Mouse (Mus musculus) liver, adult 2 months (tissue): Measurements from ENCODE around the gene Eps8. TPM values are rescaled to one million over a fixed set of nuclear protein-coding genes. Genes with fewer than 3 reads are reported as not detected.
A peak's percentile ranks its signal among the peaks of the same experiment; 100 is the strongest.
"Not testable (repeated sequence)": the region's sequence is repeated elsewhere in the genome, so short reads cannot be mapped to it uniquely, and the experiment has no call there.

Source experiments
- DNase-seq: peaks from one replicate; pipeline ENCODE4 v3.0.0-alpha.2; 2011; ENCODE audit warnings: low read depth, low spot score; ENCODE audit errors: extremely low read depth
- H3K27ac ChIP-seq: fragments of 200-500 bp; replicated peaks from 2 replicates; pipeline ENCODE4 v1.5.1; 2012; ENCODE audit warnings: low read depth, mild to moderate bottlenecking, control low read depth, inconsistent platforms, low read length; ENCODE audit not compliant: insufficient read depth
- H3K27me3 ChIP-seq: fragments of 200-500 bp; 2 replicates; pipeline ENCODE4 v1.6.1; 2012; ENCODE audit warnings: mild to moderate bottlenecking, moderate library complexity, low read length, inconsistent platforms; ENCODE audit not compliant: control insufficient read depth, insufficient read depth
- H3K36me3 ChIP-seq: fragments of 200-500 bp; 2 replicates; pipeline ENCODE4 v1.6.1; 2012; ENCODE audit warnings: low read length, inconsistent platforms; ENCODE audit not compliant: control insufficient read depth, insufficient read depth
- H3K4me1 ChIP-seq: fragments of 200-500 bp; 2 replicates; pipeline ENCODE4 v1.6.1; 2011; ENCODE audit warnings: low read length; ENCODE audit not compliant: control insufficient read depth, insufficient read depth
- H3K4me3 ChIP-seq: fragments of 200-500 bp; 2 replicates; pipeline ENCODE4 v1.5.1; 2011; ENCODE audit warnings: low read depth, mild to moderate bottlenecking, control low read depth, low read length, moderate library complexity; ENCODE audit not compliant: insufficient read depth
- H3K79me2 ChIP-seq: fragments of 200-500 bp; 2 replicates; pipeline ENCODE4 v1.6.1; 2012; ENCODE audit warnings: inconsistent platforms, mild to moderate bottlenecking, low read length, moderate library complexity; ENCODE audit not compliant: control insufficient read depth, insufficient read depth
- H3K9ac ChIP-seq: fragments of 200-500 bp; 2 replicates; pipeline ENCODE4 v1.6.1; 2012; ENCODE audit warnings: low read depth, mild to moderate bottlenecking, control low read depth, inconsistent platforms, low read length
- CTCF ChIP-seq: fragments of 200-500 bp; IDR thresholded peaks from 2 replicates; pipeline ENCODE4 v1.5.1; 2011; ENCODE audit warnings: low read depth, low read length, control low read depth
- POLR2A ChIP-seq: fragments of 200-500 bp; IDR thresholded peaks from 2 replicates; pipeline ENCODE4 v1.6.1; 2011; ENCODE audit warnings: low read length, control low read depth; ENCODE audit not compliant: insufficient read depth; ENCODE audit errors: extremely low read depth
- WGBS: fragments of 180-500 bp; shearing (Covaris S2); methylation state at CpG from one replicate; pipeline ENCODE4 v1.1.7; 2018; 5-methylcytosine and 5-hydroxymethylcytosine counted together
- polyA plus RNA-seq: library from polyadenylated mRNA; depleted of rRNA; stranded (reverse); fragments of >200 nt; gene quantifications from 2 replicates; pipeline ENCODE4 v1.2.3, GENCODE M21; 2012
- total RNA-seq: library from RNA; depleted of rRNA; stranded (reverse); fragments of >200 nt; gene quantifications from 2 replicates; pipeline ENCODE4 v1.2.3, GENCODE M21; 2014

The Eps8 gene
- total and polyA plus RNA-seq, 2 experiments, result 0.89 to 2.2 TPM

DNA sequence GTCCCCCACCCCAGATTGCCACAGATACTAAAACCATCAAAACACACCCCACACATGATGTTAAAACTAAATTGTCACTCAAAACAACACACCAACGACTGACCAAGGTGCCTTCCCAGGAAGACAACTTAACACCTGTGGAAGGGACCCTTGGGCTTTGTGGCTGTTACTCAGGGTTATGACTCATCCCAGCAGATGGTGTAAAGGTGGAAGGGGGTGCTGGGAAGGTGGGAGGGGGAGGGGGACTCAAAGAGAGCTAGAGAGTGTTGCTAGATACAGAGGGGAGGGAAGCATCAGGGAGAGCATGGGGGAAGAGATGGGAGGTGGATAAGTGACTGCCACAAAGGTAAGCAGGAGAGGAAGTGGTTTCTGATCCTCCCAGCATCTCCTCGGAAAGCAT lies 163.0 kb downstream of the Eps8 start:
- Histone ChIP-seq H3K9ac (no peak overlapping the region), H3K4me1 (no peaks in the 10 kb centered on the region), H3K27ac (no peak overlapping the region), H3K4me3 (no peak overlapping the region), H3K36me3 (no peaks in the 10 kb centered on the region), H3K79me2 (no peaks in the 10 kb centered on the region), H3K27me3 (no peaks in the 10 kb centered on the region)
- 59% methylated on average over 2 of the region's 2 CpGs for WGBS
- DNase-seq, result no peak
- TF ChIP-seq POLR2A, result no peak
- TF ChIP-seq CTCF, result no peak

DNA sequence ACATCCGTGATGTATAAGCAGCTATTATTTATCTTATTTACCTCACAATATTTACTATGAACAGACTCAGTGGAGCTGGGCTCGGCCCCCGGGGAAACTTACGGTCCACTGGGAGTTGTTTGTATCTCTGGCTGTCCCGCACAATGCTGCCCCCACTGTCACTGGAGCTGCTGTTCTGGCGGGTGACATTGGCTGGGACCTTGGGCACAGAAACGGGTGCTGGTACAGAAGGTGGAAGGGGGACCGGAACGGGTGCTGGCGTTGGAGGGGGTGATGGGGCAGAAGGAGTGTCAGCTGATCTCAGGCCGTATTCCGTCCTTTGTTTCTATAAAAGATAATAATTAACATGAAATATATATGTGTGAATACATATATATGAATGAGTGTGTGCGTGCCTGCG lies 164.6 kb downstream of the Eps8 start:
- Histone ChIP-seq H3K27ac (no peak overlapping the region), H3K36me3 (no peaks in the 10 kb centered on the region), H3K9ac (no peak overlapping the region), H3K27me3 (no peaks in the 10 kb centered on the region), H3K79me2 (no peaks in the 10 kb centered on the region), H3K4me1 (no peaks in the 10 kb centered on the region), H3K4me3 (no peak overlapping the region)
- TF ChIP-seq POLR2A, result no peak
- no peak for TF ChIP-seq CTCF
- DNase-seq, result no peak
- WGBS, result 89% methylated on average over 14 of the region's 14 CpGs

DNA sequence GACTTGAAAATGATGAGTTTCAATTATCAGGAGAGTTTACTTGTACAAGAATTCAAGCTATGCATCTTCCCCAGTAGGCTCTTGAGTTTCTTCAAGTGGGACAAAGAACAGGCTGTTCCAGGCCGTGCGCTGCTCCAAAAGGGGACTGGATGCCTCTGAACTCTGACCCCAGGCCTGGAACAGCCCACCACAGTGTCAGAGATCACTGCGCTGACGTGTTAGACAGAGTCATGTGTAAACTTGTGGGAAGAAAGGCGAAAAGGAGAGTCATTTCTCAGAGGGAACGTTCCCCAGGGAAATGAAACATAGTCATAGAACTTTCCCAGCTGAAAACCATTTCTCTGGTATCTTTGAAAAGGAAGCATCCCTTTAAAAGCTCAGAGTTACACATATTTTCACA lies 167.2 kb downstream of the Eps8 start:
- Histone ChIP-seq H3K79me2 (no peaks in the 10 kb centered on the region), H3K4me3 (no peak overlapping the region), H3K27ac (no peak overlapping the region), H3K4me1 (peaks cover 2% of the 10 kb centered on the region; the same call in 1 of the 2 replicates), H3K27me3 (no peaks in the 10 kb centered on the region), H3K9ac (no peak overlapping the region), H3K36me3 (no peaks in the 10 kb centered on the region)
- TF ChIP-seq POLR2A (no peak), CTCF (no peak)
- 80% methylated on average over 6 of the region's 6 CpGs for WGBS
- peak; percentile 37 for DNase-seq

GRCm38 (mm10) chr6:137482891-137483290 lies 171.8 kb downstream of the Eps8 start:
- no peak for DNase-seq
- TF ChIP-seq CTCF, result no peak
- no peak for TF ChIP-seq POLR2A

DNA sequence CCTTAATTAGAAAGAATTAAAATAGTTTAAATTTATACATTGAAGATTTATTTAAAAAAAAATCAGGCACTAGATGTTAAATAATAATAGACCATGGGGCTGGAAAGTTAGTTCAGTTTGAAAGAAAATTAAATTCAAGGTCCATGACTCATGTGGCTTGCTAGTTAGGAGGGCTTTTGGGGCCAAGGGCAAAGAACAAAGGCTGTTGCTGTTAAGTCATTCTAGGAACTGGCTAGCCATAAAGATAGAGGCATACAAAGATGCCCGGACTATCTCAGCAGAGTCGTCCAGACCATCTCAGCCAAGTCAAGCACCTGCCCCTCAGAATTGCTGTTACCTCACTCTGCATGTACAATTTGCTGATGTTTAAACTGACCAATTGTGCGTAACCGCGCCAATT lies 179.0 kb downstream of the Eps8 start:
- not testable (repeated sequence) for H3K4me3 ChIP-seq, H3K36me3 ChIP-seq, H3K4me1 ChIP-seq, H3K27me3 ChIP-seq, DNase-seq, H3K27ac ChIP-seq, H3K9ac ChIP-seq, H3K79me2 ChIP-seq
- WGBS, result 96% methylated on average over 5 of the region's 5 CpGs

More at GRCm38 (mm10) chr6:137482891-137483290, 171.8 kb downstream of the Eps8 start:
- no peak overlapping the region for H3K9ac ChIP-seq
- no peaks in the 10 kb centered on the region for H3K36me3 ChIP-seq
- H3K79me2 ChIP-seq, result no peaks in the 10 kb centered on the region
- H3K4me1 ChIP-seq, result peaks cover 2% of the 10 kb centered on the region; the same call in 1 of the 2 replicates
- WGBS, result 83% methylated on average over 7 of the region's 7 CpGs
- H3K4me3 ChIP-seq, result no peak overlapping the region
- H3K27me3 ChIP-seq, result no peaks in the 10 kb centered on the region
- no peak overlapping the region for H3K27ac ChIP-seq

- Histone ChIP-seq H3K27me3 (no peaks in the 10 kb centered on the region), H3K4me3 (no peak overlapping the region), H3K79me2 (no peaks in the 10 kb centered on the region), H3K27ac (no peak overlapping the region), H3K36me3 (no peaks in the 10 kb centered on the region), H3K9ac (no peak overlapping the region), H3K4me1 (peaks cover 3% of the 10 kb centered on the region)
- WGBS, result 62% methylated on average over 1 of the region's 1 CpGs
- no peak for DNase-seq
- TF ChIP-seq CTCF (no peak), POLR2A (no peak)
These were observed 181.2 kb downstream of the Eps8 start for GRCm38 (mm10) chr6:137473433-137473832.
